Mouse (Mus musculus): ENCODE results near the gene Gtpbp3. TPM values are rescaled to one million over a fixed set of nuclear protein-coding genes. Genes with fewer than 3 reads are reported as not detected.
"Not testable (repeated sequence)": the region's sequence is repeated elsewhere in the genome, so short reads cannot be mapped to it uniquely, and the experiment has no call there.

Gene Gtpbp3
- polyA plus RNA-seq, 1 experiment from 2014 or later: 12.6 TPM

DNA sequence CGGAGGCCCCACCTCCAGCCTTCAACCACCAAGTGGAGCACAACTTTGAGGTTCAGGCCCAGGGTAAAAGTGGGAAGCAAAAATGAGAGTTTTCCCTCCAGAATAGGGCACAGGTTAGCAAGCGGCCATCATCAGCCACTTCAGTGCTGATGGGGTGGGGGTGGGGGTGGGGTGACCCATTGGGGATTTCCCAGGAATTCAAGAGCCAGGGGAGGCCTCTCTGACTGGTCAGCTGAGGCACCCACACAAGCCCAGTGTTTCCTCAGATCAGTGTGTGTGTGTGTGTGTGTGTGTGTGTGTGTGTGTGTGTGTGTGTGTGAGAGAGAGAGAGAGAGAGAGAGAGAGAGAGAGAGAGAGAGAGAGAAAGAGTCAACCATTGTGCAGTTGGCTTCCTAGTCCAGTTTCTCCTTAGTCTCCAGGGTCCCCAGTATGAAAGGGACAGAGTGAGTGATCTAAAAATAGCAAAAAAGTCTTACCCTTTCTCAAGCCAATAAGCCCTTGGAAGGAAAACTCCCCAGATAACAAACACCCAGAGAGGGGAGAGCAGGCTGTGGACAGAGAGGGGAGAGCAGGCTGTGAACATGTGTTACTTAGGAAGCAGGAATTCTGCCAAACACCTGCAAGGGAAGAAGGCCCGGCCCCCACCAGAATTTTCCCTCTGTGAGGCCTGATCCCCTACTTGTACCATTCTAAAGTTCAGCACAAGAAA is 39.4 kb downstream of the Gtpbp3 start:
- Histone ChIP-seq H3K27me3 (peaks cover 62% of the 10 kb centered on the region), H3K36me3 (replicated peaks) (no peaks in the 10 kb centered on the region), H3K9me3 (no peaks in the 10 kb centered on the region), H3K4me1 (peaks cover 20% of the 10 kb centered on the region), H3K27ac (no peak overlapping the region), H3K4me2 (no peak overlapping the region), H3K4me3 (replicated peaks) (no peak overlapping the region), H3K9ac (no peak overlapping the region)
- 48% methylated on average over 3 of the region's 3 CpGs for WGBS
- no peak for ATAC-seq (ENCODE audit: low FRiP score)

DNA sequence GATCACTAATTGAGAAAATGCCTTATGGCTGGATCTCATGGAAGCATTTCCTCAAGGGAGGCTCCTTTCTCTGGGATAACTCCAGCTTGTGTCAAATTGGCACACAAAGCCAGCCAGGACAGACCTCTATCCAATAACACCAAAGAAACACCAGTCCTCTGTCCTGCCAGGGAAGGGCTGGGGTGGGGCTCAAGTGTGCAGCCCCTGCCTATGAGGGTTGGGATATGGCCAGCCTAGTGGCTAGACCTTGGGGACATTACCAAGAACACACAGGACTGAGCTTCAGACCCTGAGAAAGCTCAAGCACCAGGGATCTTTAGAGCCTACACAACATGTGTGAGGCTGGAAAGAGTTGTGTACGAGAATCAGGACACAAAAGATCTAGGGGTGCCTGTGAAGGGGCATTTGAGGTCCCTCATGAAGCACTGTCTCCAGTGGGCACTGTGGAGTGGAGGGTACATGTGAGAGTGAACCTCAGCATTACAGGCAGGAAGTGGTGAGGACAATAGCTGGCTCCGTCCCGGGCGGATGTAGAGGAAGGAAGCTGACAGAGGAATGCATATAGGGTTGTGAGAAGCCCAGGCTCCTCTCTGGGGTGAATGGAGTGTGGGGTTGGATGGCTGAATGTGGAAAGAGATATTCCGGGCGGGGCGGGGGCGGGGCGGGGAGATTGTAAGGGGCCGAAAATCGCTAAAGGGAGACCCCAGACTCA is 40.6 kb downstream of the Gtpbp3 start:
- WGBS: 91% methylated on average over 11 of the region's 11 CpGs
- peaks cover 57% of the 10 kb centered on the region for H3K27me3 ChIP-seq
- no peak overlapping the region for H3K4me3 ChIP-seq (replicated peaks)
- H3K36me3 ChIP-seq (replicated peaks): no peaks in the 10 kb centered on the region
- H3K27ac ChIP-seq: no peak overlapping the region
- H3K4me2 ChIP-seq: no peak overlapping the region
- H3K9me3 ChIP-seq: no peaks in the 10 kb centered on the region
- H3K4me1 ChIP-seq: peaks cover 20% of the 10 kb centered on the region
- no peak for ATAC-seq (ENCODE audit: low FRiP score)
- no peak overlapping the region for H3K9ac ChIP-seq

DNA sequence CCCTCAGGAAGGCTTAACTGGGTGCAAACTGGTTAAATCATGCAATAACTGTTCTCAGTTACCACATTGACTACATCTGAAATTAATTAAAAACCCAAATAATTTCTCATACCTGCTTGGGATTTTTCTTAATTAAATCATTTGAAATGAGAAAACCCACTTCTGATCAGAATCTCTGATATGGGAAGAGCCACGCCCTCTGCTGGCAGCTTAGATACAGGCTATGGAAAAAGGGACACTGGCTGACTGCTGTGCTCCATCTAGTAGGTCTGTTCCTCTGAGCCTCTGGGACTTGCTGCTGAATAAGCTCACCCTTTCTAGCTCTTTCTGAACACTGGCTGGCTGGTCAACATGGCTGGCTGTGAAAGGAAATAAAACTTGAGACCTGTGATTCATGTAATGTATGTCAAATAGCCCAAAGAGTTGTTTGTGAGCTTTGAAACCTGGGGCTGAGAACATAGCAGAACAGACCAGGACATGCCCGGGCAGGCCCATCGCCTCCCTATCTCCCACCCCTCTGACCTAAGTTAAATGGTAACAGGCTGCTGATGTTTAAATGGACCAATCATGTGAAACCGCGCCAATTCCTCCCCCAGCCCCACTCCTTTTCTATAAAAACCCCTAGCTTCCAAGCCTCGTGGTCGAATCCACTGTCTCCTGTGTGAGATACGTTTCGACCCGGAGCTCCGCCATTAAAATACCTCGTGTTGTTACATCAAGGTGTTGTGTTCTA is 43.0 kb downstream of the Gtpbp3 start:
- H3K27me3 ChIP-seq: peaks cover 43% of the 10 kb centered on the region
- H3K9me3 ChIP-seq; ATAC-seq (ENCODE audit: low FRiP score); H3K9ac ChIP-seq; H3K36me3 ChIP-seq (replicated peaks); H3K27ac ChIP-seq; H3K4me2 ChIP-seq; H3K4me3 ChIP-seq (replicated peaks): not testable (repeated sequence)
- WGBS: 74% methylated on average over 8 of the region's 12 CpGs
- peaks cover 12% of the 10 kb centered on the region for H3K4me1 ChIP-seq

DNA sequence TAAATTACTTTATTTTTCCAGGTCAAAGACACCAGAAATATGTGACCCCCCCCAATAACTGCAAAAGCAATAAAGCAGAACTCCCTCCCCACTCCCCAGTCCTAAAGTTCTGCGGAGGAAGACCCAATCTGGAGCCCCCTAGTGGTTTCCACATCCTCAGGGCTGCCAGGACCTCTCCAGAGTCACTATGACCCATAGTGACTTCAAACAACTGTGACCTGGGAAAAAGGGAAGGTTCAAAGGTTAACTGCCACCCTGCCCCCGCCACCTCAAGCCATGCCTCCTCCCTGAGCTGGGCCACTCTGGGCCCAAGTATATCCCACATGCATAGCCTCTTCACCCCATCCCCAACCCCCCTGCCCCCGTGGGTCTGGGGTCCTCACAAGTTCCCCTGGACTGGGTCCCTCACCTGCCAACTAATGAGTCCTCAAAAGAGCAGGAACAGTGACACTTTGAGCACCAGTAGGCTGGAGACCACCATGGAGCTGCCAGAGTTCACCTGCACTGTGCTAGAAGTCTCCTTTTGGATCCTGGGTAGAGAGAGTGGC is 46.4 kb downstream of the Gtpbp3 start:
- WGBS: 42% methylated on average over 3 of the region's 3 CpGs

DNA sequence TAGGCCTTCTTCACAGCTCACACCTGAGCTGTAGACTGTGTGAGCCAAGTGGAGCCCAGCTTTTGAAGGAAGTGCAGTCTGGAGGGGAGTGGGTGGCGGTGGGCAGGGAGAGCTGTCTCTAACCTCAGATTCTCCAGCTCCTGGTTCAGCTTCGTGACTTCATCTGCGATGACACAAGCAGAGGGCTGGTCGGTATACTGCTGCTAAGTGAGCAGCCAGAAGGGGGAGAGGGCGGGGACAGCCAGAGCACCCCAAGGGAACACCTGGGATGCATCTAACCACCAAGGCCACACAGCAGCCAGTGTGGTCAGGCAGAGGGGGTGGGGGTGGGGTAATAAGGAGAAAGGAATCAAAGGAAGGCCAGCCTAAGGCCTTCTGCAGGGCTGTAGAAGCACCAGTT is 47.8 kb downstream of the Gtpbp3 start:
- Histone ChIP-seq H3K9ac (no peak overlapping the region), H3K4me3 (replicated peaks) (no peak overlapping the region), H3K4me2 (no peak overlapping the region), H3K27ac (no peak overlapping the region), H3K4me1 (peaks cover 9% of the 10 kb centered on the region; the same call in 1 of the 2 replicates), H3K9me3 (no peaks in the 10 kb centered on the region), H3K36me3 (replicated peaks) (no peaks in the 10 kb centered on the region), H3K27me3 (peaks cover 55% of the 10 kb centered on the region)
- ATAC-seq (ENCODE audit: low FRiP score): no peak
- WGBS: 74% methylated on average over 5 of the region's 5 CpGs

More for the DNA sequence above, 46.4 kb downstream of the Gtpbp3 start:
- Histone ChIP-seq H3K36me3 (replicated peaks) (no peaks in the 10 kb centered on the region), H3K9me3 (no peaks in the 10 kb centered on the region), H3K27ac (no peak overlapping the region), H3K9ac (no peak overlapping the region), H3K4me1 (peaks cover 9% of the 10 kb centered on the region; the same call in 1 of the 2 replicates), H3K27me3 (peaks cover 50% of the 10 kb centered on the region), H3K4me2 (no peak overlapping the region), H3K4me3 (replicated peaks) (no peak overlapping the region)
- no peak for ATAC-seq (ENCODE audit: low FRiP score)

DNA sequence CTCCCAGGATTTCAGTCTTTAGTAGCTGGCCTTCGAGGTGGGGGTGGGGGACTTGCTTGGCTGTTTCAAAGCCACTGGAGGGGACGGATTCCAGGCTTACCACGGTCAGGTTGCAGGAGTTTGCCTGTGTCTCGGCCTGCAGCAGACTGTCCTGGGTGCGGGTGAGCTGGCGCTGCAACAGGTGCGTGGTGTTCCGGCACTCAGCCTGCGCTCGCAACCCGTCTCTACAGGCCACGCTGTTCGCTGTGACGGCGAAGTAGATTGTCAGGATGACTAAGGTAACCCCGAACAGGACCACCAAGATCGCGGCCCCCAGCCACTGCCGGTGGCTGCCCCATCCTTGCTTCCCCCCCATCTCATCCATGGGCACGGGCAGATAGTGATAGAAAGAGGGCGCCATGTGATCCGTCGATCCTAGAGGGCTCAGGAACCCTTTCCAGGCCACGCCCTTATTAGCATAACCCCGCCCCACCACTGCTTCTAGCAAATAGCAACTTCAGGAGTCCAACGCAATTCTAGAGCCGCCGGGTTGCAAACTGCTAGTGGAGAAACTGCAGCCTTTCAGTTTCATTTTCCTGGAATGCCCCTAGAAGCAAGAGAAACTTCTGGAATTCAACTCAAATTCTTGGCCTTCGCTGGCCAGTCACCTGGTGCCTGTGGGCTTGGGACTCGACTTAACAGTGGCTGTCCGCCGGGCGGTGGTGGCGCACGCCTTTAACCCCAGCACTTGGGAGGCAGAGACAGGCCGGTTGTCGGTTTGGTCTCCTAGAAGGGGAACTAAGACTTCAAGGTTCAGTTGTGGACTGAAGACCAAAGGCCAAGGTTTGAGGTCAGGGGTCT is 49.3 kb downstream of the Gtpbp3 start, which contains the start of gene Bst2:
TSS of gene Bst2 (minus strand) at position 429 of the 840 bp plus-strand sequence.
- 2% methylated on average over 37 of the region's 37 CpGs for WGBS
- H3K27ac ChIP-seq: no peak within 1 kb of the TSS
- no peaks in the 10 kb centered on the region for H3K36me3 ChIP-seq (replicated peaks)
- H3K9ac ChIP-seq: peak within 1 kb of the TSS; percentile 29; the same call in 1 of the 2 replicates
- peaks cover 57% of the 10 kb centered on the region for H3K27me3 ChIP-seq
- ATAC-seq (ENCODE audit: low FRiP score): peak; percentile 64; the same call in 1 of the 2 replicates
- H3K4me3 ChIP-seq (replicated peaks): peak within 1 kb of the TSS; percentile 34
- H3K4me1 ChIP-seq: peaks cover 9% of the 10 kb centered on the region; the same call in 1 of the 2 replicates
- no peaks in the 10 kb centered on the region for H3K9me3 ChIP-seq
- H3K4me2 ChIP-seq: peak within 1 kb of the TSS; percentile 55

DNA sequence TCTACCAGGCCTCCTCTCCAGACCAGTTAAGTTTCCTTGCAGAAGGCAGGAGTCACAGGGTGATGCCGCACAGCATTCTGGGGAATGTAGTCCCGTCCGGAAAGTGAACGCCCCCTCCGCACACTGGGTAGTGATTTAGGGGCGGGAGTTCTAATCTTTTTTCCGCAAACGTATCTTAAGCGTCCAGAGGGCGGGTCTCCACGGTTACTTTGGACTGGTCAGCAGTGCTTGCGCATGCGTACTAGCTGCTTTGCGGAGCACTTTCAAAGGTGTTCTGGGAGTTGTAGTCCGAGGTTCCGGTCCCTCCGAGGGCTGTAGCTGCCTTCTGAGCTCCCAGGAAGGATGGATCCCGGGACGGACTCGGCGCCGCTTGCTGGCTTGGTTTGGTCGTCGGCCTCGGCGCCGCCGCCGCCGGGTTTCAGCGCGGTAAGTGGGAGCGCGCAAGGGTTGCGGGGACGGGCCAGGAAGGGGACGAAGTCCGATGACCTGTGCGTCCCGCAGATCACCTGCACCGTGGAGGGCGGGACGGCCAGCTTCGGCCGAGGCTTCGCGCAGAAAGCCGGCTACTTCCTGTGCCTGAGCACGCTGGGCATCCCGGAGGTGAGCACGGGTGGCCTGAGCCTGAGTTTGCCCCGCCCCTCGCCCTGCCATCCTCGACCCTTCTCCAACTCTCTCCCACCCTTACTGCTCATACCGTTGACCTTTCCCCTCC is 54.9 kb downstream of the Gtpbp3 start, which contains the start of gene Mvb12a:
TSS of gene Mvb12a (plus strand) at position 291 of the 712 bp plus-strand sequence.
- H3K4me1 ChIP-seq: peaks cover 10% of the 10 kb centered on the region
- H3K36me3 ChIP-seq (replicated peaks): peaks cover 25% of the 10 kb centered on the region
- WGBS: under 1% methylated on average over 49 of the region's 55 CpGs
- H3K27ac ChIP-seq: peak within 1 kb of the TSS; percentile 47; the same call in 1 of the 2 replicates
- peaks cover 22% of the 10 kb centered on the region for H3K27me3 ChIP-seq
- H3K4me3 ChIP-seq (replicated peaks): peak within 1 kb of the TSS; percentile 84
- peak within 1 kb of the TSS; percentile 70 for H3K4me2 ChIP-seq
- H3K9ac ChIP-seq: peak within 1 kb of the TSS; percentile 70
- H3K9me3 ChIP-seq: no peaks in the 10 kb centered on the region
- ATAC-seq (ENCODE audit: low FRiP score): peak; percentile 97

DNA sequence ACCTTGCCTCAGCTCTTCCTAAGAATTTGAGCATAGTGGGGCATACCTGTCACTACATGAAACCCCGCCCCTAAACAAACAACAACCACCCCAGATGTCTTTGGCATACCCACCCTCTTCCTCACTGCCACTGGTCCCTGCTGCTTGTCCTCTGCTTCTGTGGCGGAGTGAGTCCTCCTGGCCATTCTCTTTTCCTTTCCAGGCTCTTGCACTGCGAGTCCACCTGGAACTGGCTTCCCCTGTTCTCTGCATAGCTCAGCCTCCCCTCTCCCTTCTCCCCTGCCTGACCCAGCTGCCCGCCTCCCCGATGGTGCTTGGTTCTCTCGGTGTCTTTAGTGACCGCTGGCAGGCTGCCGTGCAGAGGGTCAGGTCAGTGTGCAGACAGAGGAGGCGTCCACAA is 55.9 kb downstream of the Gtpbp3 start:
- Histone ChIP-seq H3K4me2 (peak overlapping the region; percentile 70), H3K36me3 (replicated peaks) (peaks cover 32% of the 10 kb centered on the region), H3K9me3 (no peaks in the 10 kb centered on the region), H3K4me1 (peaks cover 9% of the 10 kb centered on the region), H3K9ac (peak overlapping the region; percentile 70; the same call in 1 of the 2 replicates), H3K4me3 (replicated peaks) (peak overlapping the region; percentile 84), H3K27ac (no peak overlapping the region), H3K27me3 (peaks cover 12% of the 10 kb centered on the region)
- 90% methylated on average over 9 of the region's 9 CpGs for whole genome bisulfite sequencing
- no peak for ATAC-seq (ENCODE audit: low FRiP score)

DNA sequence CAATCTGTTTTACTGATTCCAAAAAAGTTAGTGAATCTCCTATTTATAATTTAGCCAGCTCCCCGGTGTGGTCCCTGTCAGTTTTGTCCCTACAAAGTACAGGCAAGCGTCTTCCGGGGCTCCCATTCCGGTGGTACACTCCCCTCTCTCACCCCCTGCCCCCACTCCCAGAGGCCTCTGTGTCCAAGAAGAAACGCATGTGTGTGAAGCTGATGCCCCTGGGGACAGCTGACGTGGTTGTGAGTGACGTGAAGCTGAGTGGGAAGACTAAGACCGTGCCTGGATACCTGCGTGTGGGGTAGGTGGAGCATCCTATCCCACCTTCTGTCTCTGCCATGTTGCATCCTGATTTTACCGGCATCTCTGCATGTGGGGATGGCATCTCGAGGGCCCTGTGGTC is 57.1 kb downstream of the Gtpbp3 start:
- H3K4me1 ChIP-seq: peaks cover 9% of the 10 kb centered on the region
- ATAC-seq (ENCODE audit: low FRiP score): no peak
- WGBS: 89% methylated on average over 11 of the region's 11 CpGs
- no peak overlapping the region for H3K4me2 ChIP-seq
- no peaks in the 10 kb centered on the region for H3K9me3 ChIP-seq
- no peak overlapping the region for H3K9ac ChIP-seq
- peaks cover 34% of the 10 kb centered on the region for H3K36me3 ChIP-seq (replicated peaks)
- 0 out of 2 replicates have a peak, but pooled peaks cover 3% of the 10 kb centered on the region for H3K27me3 ChIP-seq
- no peak overlapping the region for H3K27ac ChIP-seq
- H3K4me3 ChIP-seq (replicated peaks): no peak overlapping the region

DNA sequence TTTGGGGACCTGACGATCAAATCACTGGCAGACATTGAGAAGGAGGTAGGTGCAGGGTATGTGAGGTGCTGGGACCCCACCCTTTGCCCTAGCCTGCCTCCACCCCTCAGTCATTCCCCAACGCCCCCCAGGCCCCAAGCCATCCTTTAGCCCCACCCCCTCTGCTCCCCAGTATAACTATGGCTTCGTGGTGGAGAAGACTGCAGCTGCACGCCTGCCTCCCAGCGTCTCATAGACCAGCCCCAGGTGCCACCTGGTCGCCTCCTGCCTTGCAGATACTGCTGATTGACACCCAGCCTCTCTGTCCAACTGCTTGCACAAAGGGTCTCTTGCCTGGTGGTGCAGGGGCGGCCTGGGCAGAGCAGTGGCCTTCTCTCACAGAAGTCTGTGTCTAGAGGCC is 59.7 kb downstream of the Gtpbp3 start:
- H3K4me3 ChIP-seq (replicated peaks): no peak overlapping the region
- H3K9me3 ChIP-seq: no peaks in the 10 kb centered on the region
- peaks cover 34% of the 10 kb centered on the region for H3K36me3 ChIP-seq (replicated peaks)
- H3K27me3 ChIP-seq: no peaks in the 10 kb centered on the region
- no peak overlapping the region for H3K27ac ChIP-seq
- WGBS: 89% methylated on average over 7 of the region's 7 CpGs
- ATAC-seq (ENCODE audit: low FRiP score): no peak
- no peak overlapping the region for H3K9ac ChIP-seq
- peaks cover 9% of the 10 kb centered on the region for H3K4me1 ChIP-seq
- H3K4me2 ChIP-seq: no peak overlapping the region
